Mouse (Mus musculus): ENCODE results near the gene Plbd1.

- TF ChIP-seq CTCF (IDR thresholded peaks at IDR 0.05; ENCODE audit: low read depth) (no peak), EP300 (IDR thresholded peaks at IDR 0.05; ENCODE audit: low read depth) (no peak)
These were observed 17.7 kb upstream of the Plbd1 start for GRCm38 (mm10) chr6:136679381-136679780.

All from liver, postnatal 0 days (tissue).